Mouse (Mus musculus) C2C12 (cell line): ENCODE data around the gene Fahd2a. TPM values are rescaled to one million over a fixed set of nuclear protein-coding genes. Genes with fewer than 3 reads are reported as not detected.

Source experiments
- H3K27me3 ChIP-seq: one replicate; pipeline ENCODE4 v1.6.1; 2011; ENCODE audit not compliant: control insufficient read depth, insufficient read depth, insufficient read length
- H3K36me3 ChIP-seq: one replicate; pipeline ENCODE4 v1.6.1; 2011; ENCODE audit not compliant: control insufficient read depth, insufficient read depth
- H3K4me3 ChIP-seq: one replicate; pipeline ENCODE4 v1.5.1; 2011; ENCODE audit warnings: mild to moderate bottlenecking, control low read depth; ENCODE audit not compliant: poor library complexity, insufficient read depth, severe bottlenecking
- H3K79me2 ChIP-seq: one replicate; pipeline ENCODE4 v1.6.1; 2011; ENCODE audit not compliant: control insufficient read depth, insufficient read depth
- H3K79me3 ChIP-seq: one replicate; pipeline ENCODE4 v1.6.1; 2011; ENCODE audit warnings: low read depth, control low read depth
- H3ac ChIP-seq: one replicate; pipeline ENCODE3; 2011; ENCODE audit warnings: low read depth; ENCODE audit not compliant: control insufficient read depth, insufficient read length
- CEBPB ChIP-seq: IDR thresholded peaks from one replicate; pipeline ENCODE4 v1.6.1; 2011; ENCODE audit warnings: low read depth, mild to moderate bottlenecking, control low read depth, moderate library complexity
- CTCF ChIP-seq: IDR thresholded peaks from one replicate; pipeline ENCODE4 v1.5.1; 2011; ENCODE audit not compliant: control insufficient read depth, insufficient read depth, insufficient read length
- FOSL1 ChIP-seq: IDR thresholded peaks from one replicate; pipeline ENCODE4 v1.8.0; 2011; ENCODE audit warnings: mild to moderate bottlenecking, low read length; ENCODE audit not compliant: poor library complexity, insufficient read depth, severe bottlenecking
- MAX ChIP-seq: IDR thresholded peaks from one replicate; pipeline ENCODE4 v1.6.1; 2011; ENCODE audit warnings: mild to moderate bottlenecking, control low read depth
- MYOD1 ChIP-seq: IDR thresholded peaks from one replicate; pipeline ENCODE4 v1.6.1; 2011; ENCODE audit warnings: low read depth; ENCODE audit not compliant: control insufficient read depth, insufficient read length
- MYOG ChIP-seq: IDR thresholded peaks from one replicate; pipeline ENCODE4 v1.6.1; 2011; ENCODE audit not compliant: control insufficient read depth, insufficient read length; ENCODE audit errors: extremely low read depth
- USF1 ChIP-seq: IDR thresholded peaks from one replicate; pipeline ENCODE4 v1.6.1; 2011; ENCODE audit warnings: low read depth, mild to moderate bottlenecking, control low read depth, moderate library complexity
- polyA plus RNA-seq: library from polyadenylated mRNA; unstranded; fragments of >200 nt; fragmentation: generic; extraction: Trizol; gene quantifications from one replicate; pipeline ENCODE4 v1.2.1, GENCODE M21; 2012; ENCODE audit warnings: missing spikeins

Gene Fahd2a
- polyA plus RNA-seq, 1 experiment: 2.6 TPM

DNA sequence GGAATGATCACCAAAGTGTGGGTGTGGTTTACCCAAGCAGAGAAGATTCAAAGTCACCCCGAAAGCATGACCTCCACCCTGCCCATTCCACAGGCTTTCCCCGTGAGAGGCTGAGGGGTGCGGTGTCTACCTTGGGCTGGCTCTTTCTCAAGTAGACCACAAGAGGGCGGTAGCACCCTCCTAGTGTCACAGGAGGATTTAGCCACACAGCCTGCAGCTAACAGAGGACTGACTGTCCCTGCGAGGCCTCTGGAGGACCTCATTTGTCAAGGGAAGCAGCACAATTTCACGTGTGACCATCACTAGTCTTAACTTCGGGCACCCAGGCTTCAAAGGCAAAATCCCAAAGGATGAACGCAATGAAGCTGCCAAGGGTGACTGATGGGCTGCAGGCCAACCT lies 17.9 kb upstream of the Fahd2a start:
- Histone ChIP-seq H3K4me3 (no peak overlapping the region), H3K27me3 (peaks cover 51% of the 10 kb centered on the region), H3K79me2 (no peaks in the 10 kb centered on the region), H3K79me3 (no peaks in the 10 kb centered on the region), H3K36me3 (no peaks in the 10 kb centered on the region), H3ac (no peak overlapping the region)
- TF ChIP-seq CTCF: peak; percentile 57
- no peak for TF ChIP-seq USF1

- H3K79me2 ChIP-seq: no peaks in the 10 kb centered on the region
- TF ChIP-seq USF1: no peak
- no peak for TF ChIP-seq FOSL1
- no peak for TF ChIP-seq MAX
- no peak for TF ChIP-seq MYOD1
- TF ChIP-seq MYOG: no peak
- no peak for TF ChIP-seq CEBPB
- TF ChIP-seq CTCF: no peak
- peaks cover 51% of the 10 kb centered on the region for H3K27me3 ChIP-seq
- no peaks in the 10 kb centered on the region for H3K79me3 ChIP-seq
- no peak overlapping the region for H3ac ChIP-seq
- H3K36me3 ChIP-seq: no peaks in the 10 kb centered on the region
- no peak overlapping the region for H3K4me3 ChIP-seq
Observed at GRCm38 (mm10) chr2:127461351-127461750, 17.0 kb upstream of the Fahd2a start.

GRCm38 (mm10) chr2:127459341-127459740 lies 15.0 kb upstream of the Fahd2a start:
- peaks cover 48% of the 10 kb centered on the region for H3K27me3 ChIP-seq
- TF ChIP-seq USF1: no peak
- TF ChIP-seq MYOG: no peak
- no peak overlapping the region for H3K4me3 ChIP-seq
- no peaks in the 10 kb centered on the region for H3K36me3 ChIP-seq
- no peaks in the 10 kb centered on the region for H3K79me3 ChIP-seq
- no peak overlapping the region for H3ac ChIP-seq
- no peaks in the 10 kb centered on the region for H3K79me2 ChIP-seq

GRCm38 (mm10) chr2:127453764-127454163 lies 9.4 kb upstream of the Fahd2a start:
- no peaks in the 10 kb centered on the region for H3K79me3 ChIP-seq
- TF ChIP-seq USF1 (no peak), CTCF (peak; percentile 26), FOSL1 (peak; percentile 43), MAX (no peak), CEBPB (peak; percentile 80)
- no peaks in the 10 kb centered on the region for H3K79me2 ChIP-seq

DNA sequence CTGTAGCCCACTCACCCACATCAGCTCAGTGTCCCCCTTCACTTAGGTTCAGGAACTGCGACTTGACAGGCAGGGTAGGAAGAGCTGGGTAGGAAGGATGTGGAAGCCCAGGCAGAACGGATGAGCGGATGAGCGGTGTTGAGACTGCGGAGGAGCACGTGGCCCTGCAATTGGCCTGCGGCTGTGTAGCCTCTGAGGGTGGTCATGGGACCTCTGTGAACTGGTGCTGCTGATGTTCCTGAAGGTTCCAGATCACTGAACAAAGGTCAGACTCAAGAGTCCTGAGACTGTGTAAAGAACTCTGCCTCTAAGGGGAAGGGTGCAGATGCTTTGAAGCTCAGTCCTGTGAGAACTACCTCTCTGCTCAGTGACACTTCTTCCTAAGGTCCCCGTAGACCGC lies 8.8 kb upstream of the Fahd2a start:
- Histone ChIP-seq H3K36me3 (no peaks in the 10 kb centered on the region), H3K79me2 (no peaks in the 10 kb centered on the region), H3K79me3 (no peaks in the 10 kb centered on the region), H3K4me3 (no peak overlapping the region), H3K27me3 (peaks cover 61% of the 10 kb centered on the region), H3ac (no peak overlapping the region)
- no peak for TF ChIP-seq MYOD1
- TF ChIP-seq CTCF: no peak
- TF ChIP-seq FOSL1: no peak
- no peak for TF ChIP-seq USF1
- no peak for TF ChIP-seq MYOG
- no peak for TF ChIP-seq CEBPB
- no peak for TF ChIP-seq MAX

More at GRCm38 (mm10) chr2:127453764-127454163, 9.4 kb upstream of the Fahd2a start:
- Histone ChIP-seq H3ac (no peak overlapping the region), H3K36me3 (no peaks in the 10 kb centered on the region), H3K4me3 (no peak overlapping the region), H3K27me3 (peaks cover 60% of the 10 kb centered on the region)

GRCm38 (mm10) chr2:127451748-127452147 lies 7.4 kb upstream of the Fahd2a start:
- Histone ChIP-seq H3K4me3 (no peak overlapping the region), H3K79me3 (no peaks in the 10 kb centered on the region), H3K36me3 (no peaks in the 10 kb centered on the region), H3K27me3 (peaks cover 55% of the 10 kb centered on the region), H3K79me2 (no peaks in the 10 kb centered on the region), H3ac (no peak overlapping the region)
- no peak for TF ChIP-seq MYOD1

GRCm38 (mm10) chr2:127449691-127450090 lies 5.3 kb upstream of the Fahd2a start:
- H3K27me3 ChIP-seq: peaks cover 43% of the 10 kb centered on the region
- no peak overlapping the region for H3ac ChIP-seq
- H3K79me2 ChIP-seq: no peaks in the 10 kb centered on the region
- no peak overlapping the region for H3K4me3 ChIP-seq
- H3K79me3 ChIP-seq: no peaks in the 10 kb centered on the region
- no peak for TF ChIP-seq CTCF
- H3K36me3 ChIP-seq: no peaks in the 10 kb centered on the region
